Mouse (Mus musculus) small intestine, adult 2 months (tissue): Measurements from ENCODE around the gene Gm8660.
"Not testable (repeated sequence)": the region's sequence is repeated elsewhere in the genome, so short reads cannot be mapped to it uniquely, and the experiment has no call there.

Experiments
- CTCF ChIP-seq: fragments of 200-500 bp; IDR thresholded peaks from 2 replicates; pipeline ENCODE4 v1.5.1; 2012; ENCODE audit warnings: low read depth, mild to moderate bottlenecking, control low read depth, inconsistent platforms, low read length, moderate library complexity, mixed read lengths; ENCODE audit not compliant: insufficient replicate concordance, insufficient read length; ENCODE audit errors: extremely low read depth
- POLR2A ChIP-seq: fragments of 200-500 bp; IDR thresholded peaks from 2 replicates; pipeline ENCODE4 v1.6.1; 2012; ENCODE audit warnings: low read depth, mild to moderate bottlenecking, control low read depth, inconsistent platforms, low read length, moderate library complexity

DNA sequence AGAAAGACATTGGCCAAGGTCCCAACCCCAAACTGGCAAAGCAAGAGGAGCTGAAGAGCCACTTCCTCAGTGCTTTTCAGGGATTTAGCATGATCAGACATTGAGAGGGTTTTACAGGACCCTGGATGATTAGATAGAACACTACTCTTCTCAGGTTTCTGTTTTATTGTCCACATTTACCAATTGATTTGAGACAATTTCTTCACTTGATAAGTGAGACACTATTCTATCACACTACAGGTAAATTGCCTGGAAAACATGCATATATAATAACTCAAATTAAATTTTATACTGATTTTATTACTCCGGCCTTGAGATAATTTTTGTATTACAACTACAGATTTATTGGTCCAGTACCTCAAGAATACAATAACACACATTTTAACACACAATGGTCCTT is at the start of gene Gm8660:
- TF ChIP-seq CTCF, POLR2A: not testable (repeated sequence)
